Comparison of ENCODE assay signal across 8 mouse cellular contexts in the genomic region with DNA sequence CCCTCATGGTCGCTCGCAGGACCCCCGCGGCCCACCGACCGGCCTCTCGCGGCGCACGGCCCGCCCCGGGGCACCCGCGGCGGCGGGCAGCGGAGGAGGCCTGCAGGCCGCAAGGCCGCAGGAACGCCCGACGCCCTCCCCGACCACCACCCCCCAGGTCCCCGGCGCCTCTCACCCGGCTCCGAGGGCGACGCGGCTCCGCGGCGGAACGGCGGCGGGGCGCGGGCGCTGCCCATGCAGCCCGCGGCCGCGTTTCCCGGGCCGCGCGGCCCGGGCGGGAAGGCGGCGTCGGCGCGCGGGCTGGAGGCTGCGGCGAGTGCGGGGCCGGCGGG. TPM values are rescaled to one million over a fixed set of nuclear protein-coding genes. Genes with fewer than 3 reads are reported as not detected.
A peak's percentile ranks its signal among the peaks of the same experiment; 100 is the strongest.
DNase-seq lines count a peak whose midpoint lies in the region; ATAC-seq and TF ChIP-seq lines count a peak whose summit lies in the region.

No protein-coding gene starts in this region.

- under 1% methylated on average over 57 of the region's 60 CpGs for WGBS in kidney, embryonic 15.5 days
- 2% methylated on average over 55 of the region's 60 CpGs for WGBS in hindbrain, embryonic 15.5 days
- WGBS in midbrain, postnatal 0 days, result 1% methylated on average over 34 of the region's 60 CpGs

- no peaks in the 10 kb centered on the region for H3K36me3 ChIP-seq in kidney, embryonic 15.5 days
- H3K36me3 ChIP-seq in hindbrain, embryonic 15.5 days, result no peaks in the 10 kb centered on the region
- no peaks in the 10 kb centered on the region for H3K36me3 ChIP-seq in midbrain, postnatal 0 days (ENCODE audit: insufficient read depth, low read length)

- peak; percentile 22 for ATAC-seq in kidney, embryonic 15.5 days (replicated peaks; ENCODE audit: low FRiP score)
- no peak for ATAC-seq in hindbrain, embryonic 15.5 days (ENCODE audit: low FRiP score, low read depth)
- ATAC-seq in midbrain, postnatal 0 days (ENCODE audit: low FRiP score), result 0 out of 2 replicates have a peak, but pooled peaks have one; percentile 13

- TF ChIP-seq CTCF in midbrain, postnatal 0 days (IDR thresholded peaks at IDR 0.05), result no peak

- H3K27me3 ChIP-seq in kidney, embryonic 15.5 days, result no peaks in the 10 kb centered on the region
- H3K27me3 ChIP-seq in hindbrain, embryonic 15.5 days, result no peaks in the 10 kb centered on the region
- H3K27me3 ChIP-seq in midbrain, postnatal 0 days (ENCODE audit: insufficient read depth, low read length), result no peaks in the 10 kb centered on the region

- H3K4me3 ChIP-seq in kidney, embryonic 15.5 days (replicated peaks), result peak overlapping the region; percentile 100
- H3K4me3 ChIP-seq in brown adipose tissue, adult 24 weeks (ENCODE audit: insufficient read depth, low read depth, low read length), result peak overlapping the region; percentile 97
- peak overlapping the region; percentile 99 for H3K4me3 ChIP-seq in hindbrain, embryonic 15.5 days
- H3K4me3 ChIP-seq in midbrain, postnatal 0 days (ENCODE audit: low read depth, low read length), result peak overlapping the region; percentile 99

- H3K4me1 ChIP-seq in kidney, embryonic 15.5 days, result peaks cover 46% of the 10 kb centered on the region
- H3K4me1 ChIP-seq in brown adipose tissue, adult 24 weeks (ENCODE audit: control insufficient read depth, insufficient read depth, insufficient read length, low read length), result peaks cover 20% of the 10 kb centered on the region
- H3K4me1 ChIP-seq in hindbrain, embryonic 15.5 days (replicated peaks), result peaks cover 41% of the 10 kb centered on the region
- H3K4me1 ChIP-seq in midbrain, postnatal 0 days (ENCODE audit: insufficient read depth, low read length), result peaks cover 21% of the 10 kb centered on the region

- peak overlapping the region; percentile 100 for H3K9ac ChIP-seq in kidney, embryonic 15.5 days
- peak overlapping the region; percentile 100 for H3K9ac ChIP-seq in hindbrain, embryonic 15.5 days
- H3K9ac ChIP-seq in midbrain, postnatal 0 days (replicated peaks; ENCODE audit: low read length, poor library complexity, severe bottlenecking), result peak overlapping the region; percentile 99

- peak overlapping the region; percentile 99 for H3K27ac ChIP-seq in kidney, embryonic 15.5 days
- peak overlapping the region; percentile 91 for H3K27ac ChIP-seq in brown adipose tissue, adult 24 weeks (replicated peaks; ENCODE audit: low read depth, low read length)
- peak overlapping the region; percentile 94 for H3K27ac ChIP-seq in hindbrain, embryonic 15.5 days (replicated peaks)
- H3K27ac ChIP-seq in midbrain, postnatal 0 days (ENCODE audit: low read depth, low read length), result peak overlapping the region; percentile 94

- H3K4me2 ChIP-seq in kidney, embryonic 15.5 days, result peak overlapping the region; percentile 80
- peak overlapping the region; percentile 68 for H3K4me2 ChIP-seq in hindbrain, embryonic 15.5 days
- H3K4me2 ChIP-seq in midbrain, postnatal 0 days (ENCODE audit: low read depth, low read length, poor library complexity, severe bottlenecking), result peak overlapping the region; percentile 55

- DNase-seq in kidney, postnatal 4 days, result no peak
- DNase-seq in midbrain, postnatal 0 days (ENCODE audit: low spot score), result no peak
- no peak for DNase-seq in T-cell, adult 2 months (ENCODE audit: low spot score)
- DNase-seq in frontal cortex, adult 2 months (ENCODE audit: extremely low spot score in 1 of 2, low spot score in 1 of 2), result no peak
- no peak for DNase-seq in left cerebral cortex, adult 8-10 months (ENCODE audit: low spot score in 2 of 2)

- no peaks in the 10 kb centered on the region for H3K9me3 ChIP-seq in kidney, embryonic 15.5 days (replicated peaks)
- no peaks in the 10 kb centered on the region for H3K9me3 ChIP-seq in hindbrain, embryonic 15.5 days
- H3K9me3 ChIP-seq in midbrain, postnatal 0 days (ENCODE audit: low read length), result no peaks in the 10 kb centered on the region

RNA-seq across cellular contexts. Expression of a gene that starts 0.3 kb away (rescaled TPM):
- polyA plus RNA-seq in kidney, embryonic 15.5 days (2015; fragmentation: Nextera tagmentation; extraction: Ambion mirVana), result 33.5 and 38.0 TPM in 2 replicates
- polyA plus RNA-seq in brown adipose tissue, adult 24 weeks (2012; ENCODE audit: insufficient read depth, insufficient read length, missing spikeins), result 33.3 and 37.9 TPM in 2 replicates
- 65.3 and 70.8 TPM in 2 replicates for polyA plus RNA-seq in hindbrain, embryonic 15.5 days (2015; fragmentation: Nextera tagmentation; extraction: Ambion mirVana)
- 92.5 and 98.3 TPM in 2 replicates for total RNA-seq in midbrain, postnatal 0 days (2014; rRNA removed)
- polyA plus RNA-seq in midbrain, postnatal 0 days (2015; fragmentation: Nextera tagmentation; extraction: Ambion mirVana), result 62.2 and 78.7 TPM in 2 replicates
- polyA plus RNA-seq in frontal cortex, adult 2 months (2012; rRNA removed), result 97.3 and 101 TPM in 2 replicates
- 100 to 1,000 TPM; 146 to 152 (median 151) TPM for total RNA-seq in left cerebral cortex, adult 8-10 months (2022)

RNA-seq across cellular contexts. Expression of a gene that starts 21.0 kb away (rescaled TPM):
- polyA plus RNA-seq in kidney, embryonic 15.5 days (2015; fragmentation: Nextera tagmentation; extraction: Ambion mirVana), result 48.9 and 52.5 TPM in 2 replicates
- 154 and 173 TPM in 2 replicates for polyA plus RNA-seq in brown adipose tissue, adult 24 weeks (2012; ENCODE audit: insufficient read depth, insufficient read length, missing spikeins)
- 43.3 and 49.1 TPM in 2 replicates for polyA plus RNA-seq in hindbrain, embryonic 15.5 days (2015; fragmentation: Nextera tagmentation; extraction: Ambion mirVana)
- total RNA-seq in midbrain, postnatal 0 days (2014; rRNA removed), result 47.2 and 64.3 TPM in 2 replicates
- 50.1 and 51.3 TPM in 2 replicates for polyA plus RNA-seq in midbrain, postnatal 0 days (2015; fragmentation: Nextera tagmentation; extraction: Ambion mirVana)
- polyA plus RNA-seq in frontal cortex, adult 2 months (2012; rRNA removed), result 90.1 and 103 TPM in 2 replicates
- 10 to 100 TPM; 54.2 to 66.2 (median 63.3) TPM for total RNA-seq in left cerebral cortex, adult 8-10 months (2022)
